Mouse (Mus musculus) ovary, postnatal 36 days (tissue): ENCODE measurements around the gene Rest.

ENCODE experiments used
- DNase-seq: peaks from one replicate; pipeline ENCODE4 v3.0.0; 2022; ENCODE audit warnings: low spot score, mixed read lengths

Rest gene

DNA sequence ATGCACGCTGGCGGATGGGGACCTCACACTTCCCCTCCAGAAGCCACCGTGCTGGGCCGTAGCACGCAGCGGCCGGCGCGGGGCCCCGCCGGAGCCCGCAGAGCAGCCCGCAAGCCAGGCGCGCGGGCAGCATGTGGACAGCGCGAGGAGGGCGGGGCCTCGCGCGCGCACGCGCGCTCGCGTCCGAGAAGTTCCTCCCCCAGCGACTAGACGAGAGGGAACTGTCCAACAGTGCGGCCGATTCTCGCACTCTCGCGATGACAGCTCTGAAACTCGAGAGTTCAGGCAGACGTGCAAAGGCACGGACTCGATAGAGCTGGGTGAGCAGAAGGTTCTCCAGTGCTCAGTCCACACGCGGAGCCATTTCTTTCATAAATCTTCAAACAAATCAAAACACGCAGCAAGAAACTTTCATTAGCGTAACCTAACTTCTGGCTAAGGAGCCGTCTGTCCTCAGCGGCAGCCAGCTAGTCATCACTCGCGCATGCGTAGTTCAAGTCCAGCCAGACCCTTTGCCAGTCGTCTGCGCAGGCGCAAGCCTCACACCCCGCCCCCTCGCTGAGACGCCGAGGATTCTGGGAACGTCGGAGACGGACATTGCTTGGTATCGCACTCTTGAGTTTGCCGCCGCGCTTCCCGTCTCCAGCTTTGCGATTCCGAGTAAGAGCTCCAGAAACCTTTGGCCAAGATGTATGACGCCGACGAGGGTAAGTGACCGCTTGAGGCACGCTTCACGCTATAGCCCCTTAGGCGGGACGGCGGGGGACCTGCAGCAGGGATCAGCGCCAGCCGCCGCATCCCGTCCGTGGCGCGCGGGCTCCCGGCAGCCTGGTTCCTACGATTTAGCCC lies 44.9 kb downstream of the Rest start, which contains the start of the genes Noa1 and Polr2b:
Gene Noa1, minus strand, starts transcription at position 161 of the 849 bp plus-strand sequence.
Gene Polr2b, plus strand, starts transcription at position 224 of the 849 bp plus-strand sequence.
- peak; percentile 99 for DNase-seq

DNA sequence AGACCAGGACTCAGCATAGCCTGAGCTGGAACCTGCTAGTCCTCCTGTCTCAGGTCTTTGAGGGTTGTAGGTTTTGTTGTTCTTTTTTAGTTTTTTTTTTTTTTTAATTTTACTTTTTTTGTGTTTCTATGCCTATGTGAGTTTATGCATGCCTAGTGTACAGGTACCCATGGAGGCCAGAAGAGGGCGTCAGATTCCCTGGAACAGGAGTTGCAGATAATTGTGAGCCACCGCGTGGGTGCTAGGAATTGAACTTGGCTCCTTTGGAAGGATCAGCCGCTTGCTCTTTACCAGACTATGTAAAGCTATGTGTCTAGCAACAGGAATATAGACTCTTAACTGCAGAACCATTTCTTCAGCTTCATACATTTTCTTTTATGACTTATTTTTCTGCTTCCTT lies 48.9 kb downstream of the Rest start:
- DNase-seq, result no peak

DNA sequence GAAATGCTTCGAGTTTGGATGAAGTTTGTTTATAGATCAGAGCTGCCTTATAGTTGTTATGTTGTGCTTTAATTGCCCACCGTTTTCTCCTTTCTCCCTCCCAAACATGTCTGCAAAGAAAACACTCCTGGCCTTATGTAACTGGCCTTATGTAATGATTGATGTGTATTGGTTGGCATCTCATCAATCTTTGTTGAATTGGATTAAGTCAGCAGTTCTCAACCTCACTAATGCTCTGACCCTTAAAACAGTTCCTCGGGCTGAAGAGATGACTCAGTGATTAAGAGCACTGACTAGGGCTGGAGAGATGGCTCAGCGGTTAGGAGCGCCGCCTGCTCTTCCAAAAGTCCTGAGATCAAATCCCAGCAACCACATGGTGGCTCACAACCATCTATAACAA lies 49.7 kb downstream of the Rest start:
- DNase-seq, result no peak

GRCm38 (mm10) chr5:77324936-77325335 lies 59.6 kb downstream of the Rest start:
- DNase-seq, result no peak

DNA sequence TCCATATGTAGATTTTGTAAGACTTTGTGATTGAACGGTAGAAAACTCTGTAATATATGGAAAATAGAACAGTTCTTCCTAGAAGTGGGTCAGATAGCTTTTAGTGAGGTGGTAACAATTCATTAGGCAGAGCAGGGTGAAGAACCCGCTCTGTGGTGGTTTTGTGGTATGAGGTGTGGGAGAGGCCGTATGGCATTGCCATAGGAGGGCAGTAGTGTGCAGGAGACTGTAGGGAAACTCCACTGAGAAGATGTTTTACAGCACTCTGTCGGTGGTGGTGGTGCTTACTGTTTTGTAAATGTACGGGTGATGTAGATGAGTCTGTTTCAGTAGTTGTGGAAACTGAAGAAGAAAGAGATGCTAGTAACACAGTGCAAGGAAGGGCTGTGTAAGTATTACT lies 64.9 kb downstream of the Rest start:
- DNase-seq, result no peak
